Mouse (Mus musculus) liver, embryonic 16.5 days (tissue): ENCODE data around the gene Mad1l1. TPM values are rescaled to one million over a fixed set of nuclear protein-coding genes. Genes with fewer than 3 reads are reported as not detected.

ENCODE experiments used
- ATAC-seq: fragments of 200-750 bp; cut with Nextera tagmentation; 2 replicates; pipeline ENCODE4 v1.8.0; 2017; ENCODE audit warnings: low read depth, mild to moderate bottlenecking, moderate number of reproducible peaks, moderate library complexity
- H3K27ac ChIP-seq: fragments of 300-500 bp; sonication (generic); 2 replicates; pipeline ENCODE4 v1.5.1; 2014; ENCODE audit warnings: mild to moderate bottlenecking, low read length
- H3K27me3 ChIP-seq: fragments of 300-500 bp; sonication (generic); 2 replicates; pipeline ENCODE4 v1.6.1; 2014; ENCODE audit warnings: low read depth, low read length, mixed read lengths; ENCODE audit not compliant: control insufficient read depth, insufficient read depth
- H3K36me3 ChIP-seq: fragments of 300-500 bp; sonication (generic); 2 replicates; pipeline ENCODE4 v1.6.1; 2014; ENCODE audit warnings: mild to moderate bottlenecking; ENCODE audit not compliant: control insufficient read depth, insufficient read depth
- H3K4me1 ChIP-seq: fragments of 300-500 bp; sonication (generic); 2 replicates; pipeline ENCODE4 v1.6.1; 2014; ENCODE audit warnings: low read depth, low read length, mixed read lengths; ENCODE audit not compliant: control insufficient read depth
- H3K4me2 ChIP-seq: fragments of 300-500 bp; sonication (generic); 2 replicates; pipeline ENCODE4 v1.6.1; 2014; ENCODE audit warnings: low read depth, low read length, mixed read lengths
- H3K4me3 ChIP-seq: fragments of 300-500 bp; sonication (generic); 2 replicates; pipeline ENCODE4 v1.5.1; 2014; ENCODE audit warnings: low read depth, mild to moderate bottlenecking, low read length
- H3K9ac ChIP-seq: fragments of 300-500 bp; sonication (generic); 2 replicates; pipeline ENCODE4 v1.6.1; 2014; ENCODE audit warnings: low read depth, low read length
- H3K9me3 ChIP-seq: fragments of 300-500 bp; sonication (generic); replicated peaks from 2 replicates; pipeline ENCODE4 v1.6.1; 2016; ENCODE audit warnings: low read length; ENCODE audit not compliant: control insufficient read depth
- WGBS: fragments of 180-500 bp; shearing (Covaris S2); extraction: QIAGEN DNeasy Blood & Tissue Kit; methylation state at CpG from one replicate; pipeline ENCODE4 v1.1.7; 2014; ENCODE audit not compliant: insufficient replicate concordance; 5-methylcytosine and 5-hydroxymethylcytosine counted together
- polyA plus RNA-seq: library from polyadenylated mRNA; unstranded; fragments of >200 nt; fragmentation: Nextera tagmentation; extraction: Ambion mirVana; gene quantifications from 2 replicates; pipeline ENCODE4 v1.2.1, GENCODE M21; 2015

Gene Mad1l1
- polyA plus RNA-seq, 1 experiment from 2014 or later, result 19.3 TPM

DNA sequence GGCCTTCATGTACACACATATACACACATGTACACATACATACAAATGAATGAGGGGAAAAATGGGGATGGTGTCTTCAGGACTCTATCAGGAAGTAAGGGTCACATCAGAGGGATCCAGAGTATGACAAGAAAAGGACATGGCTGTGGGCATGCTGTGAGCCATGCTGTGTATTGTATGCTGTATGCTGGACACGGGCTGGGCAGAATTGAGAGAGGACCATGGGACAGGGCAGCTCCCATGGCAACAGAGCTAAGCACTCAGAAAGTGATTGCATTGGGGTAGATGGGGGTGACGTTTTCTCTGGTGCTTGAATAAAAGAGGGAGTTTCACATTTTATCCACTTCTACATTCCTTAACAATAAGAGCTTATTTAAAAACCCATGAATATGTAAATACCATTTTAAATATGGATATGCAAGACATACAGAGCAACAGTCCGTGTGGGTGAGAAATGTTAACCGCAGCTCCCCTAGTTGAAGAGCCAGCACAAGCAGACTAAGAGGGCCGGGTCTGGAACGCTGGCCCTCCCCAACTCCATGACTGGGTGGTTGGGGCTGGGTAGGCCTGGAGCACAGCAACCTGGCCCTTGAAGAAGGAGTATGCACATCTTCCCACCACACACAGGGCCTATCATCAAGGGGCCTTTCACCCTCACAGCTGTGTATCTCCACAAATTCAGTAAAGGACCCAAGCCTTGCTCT, 71.8 kb downstream of the Mad1l1 start:
- Histone ChIP-seq H3K9me3 (no peaks in the 10 kb centered on the region), H3K9ac (no peak overlapping the region), H3K36me3 (no peaks in the 10 kb centered on the region), H3K4me1 (no peaks in the 10 kb centered on the region), H3K27me3 (no peaks in the 10 kb centered on the region), H3K27ac (no peak overlapping the region), H3K4me2 (no peak overlapping the region), H3K4me3 (no peak overlapping the region)
- WGBS, result 74% methylated on average over 6 of the region's 6 CpGs
- ATAC-seq, result no peak

DNA sequence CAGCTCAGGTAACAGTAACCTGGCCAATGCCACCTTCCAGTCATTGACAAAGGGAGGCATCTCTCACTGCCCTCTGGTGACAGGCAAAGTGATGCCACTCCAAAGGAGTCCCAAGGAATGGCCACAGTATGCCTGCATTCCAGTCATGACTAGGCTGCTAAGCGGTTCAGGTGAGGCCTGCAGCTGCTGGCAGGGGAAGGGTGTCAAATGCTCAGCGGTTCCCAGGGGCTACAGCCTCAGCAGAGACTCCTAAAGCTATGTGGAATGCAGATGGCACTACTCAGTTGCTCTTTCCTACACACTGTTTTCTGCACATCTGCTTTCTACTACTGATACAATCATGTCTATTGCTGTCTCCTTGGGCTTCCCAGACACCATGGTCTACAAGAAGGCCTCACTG, 73.3 kb downstream of the Mad1l1 start:
- WGBS, result 71% methylated on average over 2 of the region's 2 CpGs
- no peaks in the 10 kb centered on the region for H3K9me3 ChIP-seq
- no peak overlapping the region for H3K9ac ChIP-seq
- no peak overlapping the region for H3K27ac ChIP-seq
- ATAC-seq, result no peak
- no peak overlapping the region for H3K4me3 ChIP-seq
- H3K4me1 ChIP-seq, result no peaks in the 10 kb centered on the region
- H3K4me2 ChIP-seq, result no peak overlapping the region
- H3K27me3 ChIP-seq, result no peaks in the 10 kb centered on the region
- H3K36me3 ChIP-seq, result no peaks in the 10 kb centered on the region

DNA sequence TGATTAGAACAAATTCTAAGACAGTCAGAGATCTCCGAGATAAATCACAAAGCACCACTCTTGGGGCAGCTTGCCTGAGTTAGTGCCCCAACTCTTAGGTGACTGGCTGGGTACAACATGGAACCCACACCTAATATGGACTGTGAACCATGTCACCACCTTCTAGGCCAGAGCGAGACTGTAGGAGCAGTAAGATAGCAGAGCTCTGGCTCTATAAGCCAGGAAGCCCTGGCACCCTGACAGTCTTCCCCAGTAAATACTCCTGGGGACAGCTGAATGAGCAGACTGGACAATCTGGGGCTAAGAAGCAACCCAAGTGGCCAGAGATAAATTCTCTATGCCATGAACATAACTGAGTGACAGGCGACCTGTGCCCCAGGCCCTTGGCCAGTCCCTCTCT, 81.1 kb downstream of the Mad1l1 start:
- Histone ChIP-seq H3K9me3 (no peaks in the 10 kb centered on the region), H3K36me3 (no peaks in the 10 kb centered on the region), H3K27ac (no peak overlapping the region), H3K27me3 (no peaks in the 10 kb centered on the region), H3K4me2 (no peak overlapping the region), H3K4me1 (no peaks in the 10 kb centered on the region), H3K4me3 (no peak overlapping the region), H3K9ac (no peak overlapping the region)
- WGBS, result 75% methylated on average over 3 of the region's 3 CpGs
- no peak for ATAC-seq

GRCm38 (mm10) chr5:140238880-140239279, 82.5 kb downstream of the Mad1l1 start:
- Histone ChIP-seq H3K9ac (no peak overlapping the region), H3K4me2 (no peak overlapping the region), H3K9me3 (no peaks in the 10 kb centered on the region), H3K27me3 (no peaks in the 10 kb centered on the region), H3K4me3 (no peak overlapping the region), H3K27ac (no peak overlapping the region), H3K36me3 (no peaks in the 10 kb centered on the region), H3K4me1 (no peaks in the 10 kb centered on the region)
- WGBS, result 49% methylated on average over 3 of the region's 3 CpGs
- ATAC-seq, result no peak

DNA sequence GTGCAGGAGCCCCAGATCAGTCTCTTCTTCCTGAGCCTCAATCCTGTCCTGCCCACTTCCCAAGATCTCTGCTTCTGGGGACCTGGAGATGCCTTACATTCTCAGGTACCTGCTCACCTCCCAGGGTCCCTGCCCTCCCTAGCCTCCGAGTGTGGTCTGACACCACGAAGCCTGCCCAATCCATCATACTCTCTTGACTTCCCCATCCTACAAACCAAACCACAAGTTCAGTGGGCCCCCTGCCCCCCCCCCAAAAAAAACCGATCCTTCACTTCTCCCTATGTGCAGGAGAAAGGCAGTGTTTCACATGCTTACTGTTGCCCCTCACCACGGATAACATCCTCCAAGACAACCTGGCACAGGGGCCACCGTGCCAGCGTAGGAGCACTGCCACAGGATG, 90.5 kb downstream of the Mad1l1 start:
- no peak for ATAC-seq
- Histone ChIP-seq H3K9ac (no peak overlapping the region), H3K36me3 (no peaks in the 10 kb centered on the region), H3K27me3 (no peaks in the 10 kb centered on the region), H3K4me2 (no peak overlapping the region), H3K27ac (no peak overlapping the region), H3K9me3 (no peaks in the 10 kb centered on the region), H3K4me3 (no peak overlapping the region), H3K4me1 (no peaks in the 10 kb centered on the region)
- WGBS, result 45% methylated on average over 6 of the region's 6 CpGs

- no peaks in the 10 kb centered on the region for H3K27me3 ChIP-seq
- no peak overlapping the region for H3K9ac ChIP-seq
- H3K4me2 ChIP-seq, result no peak overlapping the region
- no peak overlapping the region for H3K4me3 ChIP-seq
- no peaks in the 10 kb centered on the region for H3K9me3 ChIP-seq
- no peak overlapping the region for H3K27ac ChIP-seq
- H3K36me3 ChIP-seq, result no peaks in the 10 kb centered on the region
- ATAC-seq, result no peak
- WGBS, result 78% methylated on average over 3 of the region's 3 CpGs
- H3K4me1 ChIP-seq, result no peaks in the 10 kb centered on the region
Observed at GRCm38 (mm10) chr5:140228306-140228705, 93.0 kb downstream of the Mad1l1 start.

GRCm38 (mm10) chr5:140226871-140227270, 94.5 kb downstream of the Mad1l1 start:
- Histone ChIP-seq H3K27me3 (no peaks in the 10 kb centered on the region), H3K9ac (no peak overlapping the region), H3K9me3 (no peaks in the 10 kb centered on the region), H3K4me2 (no peak overlapping the region), H3K4me1 (no peaks in the 10 kb centered on the region), H3K36me3 (no peaks in the 10 kb centered on the region), H3K27ac (no peak overlapping the region), H3K4me3 (no peak overlapping the region)
- WGBS, result 64% methylated on average over 3 of the region's 3 CpGs
- ATAC-seq, result no peak

DNA sequence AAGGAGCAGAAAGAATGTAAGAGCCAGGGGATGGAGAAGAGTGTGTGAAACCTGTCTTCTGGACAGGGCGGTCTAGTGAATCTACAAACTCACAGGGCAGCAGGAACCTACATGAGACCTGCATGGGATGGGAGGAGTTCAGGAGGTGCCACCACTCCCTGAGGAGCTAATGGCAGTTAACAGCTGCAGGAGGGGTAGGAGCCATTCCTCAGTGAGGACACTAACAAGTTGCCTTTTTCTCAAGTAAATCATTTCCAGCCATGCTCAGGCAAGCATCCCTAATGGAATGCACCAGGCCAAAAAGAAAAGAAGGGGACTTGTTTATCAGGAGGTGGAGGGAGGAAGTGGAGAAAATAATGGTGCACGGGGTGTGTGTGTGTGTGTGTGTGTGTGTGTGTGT, 95.5 kb downstream of the Mad1l1 start:
- Histone ChIP-seq H3K9ac (no peak overlapping the region), H3K36me3 (no peaks in the 10 kb centered on the region), H3K27me3 (no peaks in the 10 kb centered on the region), H3K4me3 (no peak overlapping the region), H3K4me2 (no peak overlapping the region), H3K9me3 (no peaks in the 10 kb centered on the region), H3K27ac (no peak overlapping the region), H3K4me1 (no peaks in the 10 kb centered on the region)
- WGBS, result 68% methylated on average over 2 of the region's 2 CpGs
- no peak for ATAC-seq

- no peak overlapping the region for H3K27ac ChIP-seq
- no peak overlapping the region for H3K9ac ChIP-seq
- H3K36me3 ChIP-seq, result no peaks in the 10 kb centered on the region
Observed at GRCm38 (mm10) chr5:140225103-140225502, 96.2 kb downstream of the Mad1l1 start.

More at GRCm38 (mm10) chr5:140225103-140225502, 96.2 kb downstream of the Mad1l1 start:
- Histone ChIP-seq H3K27me3 (no peaks in the 10 kb centered on the region), H3K9me3 (no peaks in the 10 kb centered on the region), H3K4me2 (no peak overlapping the region), H3K4me1 (no peaks in the 10 kb centered on the region), H3K4me3 (no peak overlapping the region)
- WGBS, result 68% methylated on average over 2 of the region's 2 CpGs
- no peak for ATAC-seq
